Mouse (Mus musculus): ENCODE results near the gene Mrm2. TPM values are rescaled to one million over a fixed set of nuclear protein-coding genes. Genes with fewer than 3 reads are reported as not detected.

Gene Mrm2
- polyA plus RNA-seq, 1 experiment from 2014 or later = 19.5 TPM

DNA sequence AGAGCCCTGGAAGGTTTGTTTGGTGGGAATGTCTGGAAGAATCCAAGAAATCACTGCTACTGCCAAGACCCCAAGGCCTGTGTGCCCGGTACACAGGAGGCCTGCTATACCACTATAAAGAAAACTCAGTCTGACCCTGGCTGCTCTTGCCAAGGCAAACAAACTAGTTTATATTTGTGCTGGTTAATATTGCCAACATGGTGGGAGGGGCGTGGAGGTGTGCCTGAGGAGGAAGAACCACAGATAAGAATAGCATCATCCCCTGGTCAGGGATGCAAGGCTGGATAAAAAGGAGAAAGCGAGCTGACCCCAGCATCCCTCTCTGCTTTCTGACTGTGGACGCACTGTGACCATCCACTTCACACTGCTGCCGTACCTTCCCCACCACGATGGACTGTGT, 20.7 kb upstream of the Mrm2 start:
- 96% methylated on average over 6 of the region's 6 CpGs for WGBS
- no peak for DNase-seq (ENCODE audit: low spot score)
- H3K36me3 ChIP-seq (ENCODE audit: control insufficient read depth, insufficient read depth, low read length) = peaks cover 46% of the 10 kb centered on the region

DNA sequence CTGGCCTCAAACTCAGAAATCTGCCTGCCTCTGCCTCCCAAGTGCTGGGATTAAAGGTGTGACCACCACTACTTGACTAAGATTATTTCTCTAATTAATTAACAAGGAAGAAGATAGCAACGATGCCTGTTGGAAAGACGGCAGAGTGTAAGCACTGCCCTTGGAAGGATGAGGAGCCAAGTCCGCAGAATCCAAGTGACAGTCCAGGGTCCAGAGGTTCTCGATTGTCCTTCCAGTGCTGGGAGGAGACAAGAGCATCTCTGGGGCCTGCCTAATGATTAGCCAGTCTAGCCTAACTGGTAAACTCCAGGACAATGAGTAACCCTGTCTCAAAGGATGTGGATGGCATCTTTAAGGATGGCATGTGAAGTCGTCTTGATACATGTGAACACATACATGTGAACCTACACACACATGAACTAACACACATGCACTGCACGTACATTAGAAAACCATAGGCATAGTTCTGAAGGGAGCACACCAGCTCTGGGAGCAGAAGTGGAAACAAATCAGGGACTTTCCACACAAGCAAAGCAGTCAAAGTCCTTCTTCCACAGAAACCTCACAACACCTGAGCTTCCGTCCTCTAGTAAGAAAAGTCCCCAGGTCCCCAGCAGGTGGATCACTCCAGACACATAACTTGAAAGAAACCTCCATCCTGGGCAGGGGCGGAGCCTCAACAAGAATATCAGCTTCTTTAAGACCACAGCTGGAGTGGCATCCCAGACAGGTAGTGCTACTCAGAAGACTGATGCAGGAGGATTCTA, 19.2 kb upstream of the Mrm2 start:
- Histone ChIP-seq H3K36me3 (ENCODE audit: control insufficient read depth, insufficient read depth, low read length) (peaks cover 48% of the 10 kb centered on the region), H3K9ac (ENCODE audit: low read length) (no peak overlapping the region), H3K27me3 (replicated peaks; ENCODE audit: control insufficient read depth, insufficient read depth, low read length) (no peaks in the 10 kb centered on the region), H3K27ac (ENCODE audit: low read depth) (no peak overlapping the region), H3K4me3 (ENCODE audit: low read depth, low read length) (no peak overlapping the region), H3K4me1 (replicated peaks; ENCODE audit: control insufficient read depth, insufficient read depth, low read length) (no peaks in the 10 kb centered on the region), H3K4me2 (ENCODE audit: low read length) (no peak overlapping the region), H3K9me3 (ENCODE audit: control insufficient read depth, low read length) (no peaks in the 10 kb centered on the region)
- WGBS = 90% methylated on average over 8 of the region's 8 CpGs
- DNase-seq (ENCODE audit: low spot score) = no peak
- ATAC-seq (replicated peaks; ENCODE audit: low FRiP score, low TSS enrichment, low read depth) = no peak

More for the DNA sequence above, 20.7 kb upstream of the Mrm2 start:
- ATAC-seq (replicated peaks; ENCODE audit: low FRiP score, low TSS enrichment, low read depth) = no peak
- Histone ChIP-seq H3K27me3 (replicated peaks; ENCODE audit: control insufficient read depth, insufficient read depth, low read length) (no peaks in the 10 kb centered on the region), H3K9me3 (ENCODE audit: control insufficient read depth, low read length) (no peaks in the 10 kb centered on the region), H3K27ac (ENCODE audit: low read depth) (no peak overlapping the region), H3K9ac (ENCODE audit: low read length) (no peak overlapping the region), H3K4me2 (ENCODE audit: low read length) (no peak overlapping the region), H3K4me3 (ENCODE audit: low read depth, low read length) (no peak overlapping the region), H3K4me1 (replicated peaks; ENCODE audit: control insufficient read depth, insufficient read depth, low read length) (no peaks in the 10 kb centered on the region)

GRCm38 (mm10) chr5:140349882-140350281, 18.2 kb upstream of the Mrm2 start:
- Histone ChIP-seq H3K36me3 (ENCODE audit: control insufficient read depth, insufficient read depth, low read length) (peaks cover 57% of the 10 kb centered on the region), H3K4me3 (ENCODE audit: low read depth, low read length) (no peak overlapping the region), H3K27ac (ENCODE audit: low read depth) (no peak overlapping the region), H3K4me1 (replicated peaks; ENCODE audit: control insufficient read depth, insufficient read depth, low read length) (no peaks in the 10 kb centered on the region), H3K9me3 (ENCODE audit: control insufficient read depth, low read length) (no peaks in the 10 kb centered on the region), H3K9ac (ENCODE audit: low read length) (no peak overlapping the region), H3K27me3 (replicated peaks; ENCODE audit: control insufficient read depth, insufficient read depth, low read length) (no peaks in the 10 kb centered on the region), H3K4me2 (ENCODE audit: low read length) (no peak overlapping the region)
- DNase-seq (ENCODE audit: low spot score) (no peak), ATAC-seq (replicated peaks; ENCODE audit: low FRiP score, low TSS enrichment, low read depth) (no peak)
- 94% methylated on average over 9 of the region's 9 CpGs for WGBS

GRCm38 (mm10) chr5:140346050-140346449, 14.4 kb upstream of the Mrm2 start:
- Histone ChIP-seq H3K27me3 (replicated peaks; ENCODE audit: control insufficient read depth, insufficient read depth, low read length) (no peaks in the 10 kb centered on the region), H3K27ac (ENCODE audit: low read depth) (no peak overlapping the region), H3K4me1 (replicated peaks; ENCODE audit: control insufficient read depth, insufficient read depth, low read length) (no peaks in the 10 kb centered on the region), H3K9ac (ENCODE audit: low read length) (no peak overlapping the region), H3K9me3 (ENCODE audit: control insufficient read depth, low read length) (no peaks in the 10 kb centered on the region), H3K4me3 (ENCODE audit: low read depth, low read length) (no peak overlapping the region), H3K36me3 (ENCODE audit: control insufficient read depth, insufficient read depth, low read length) (peaks cover 35% of the 10 kb centered on the region), H3K4me2 (ENCODE audit: low read length) (no peak overlapping the region)
- DNase-seq (ENCODE audit: low spot score) (no peak), ATAC-seq (replicated peaks; ENCODE audit: low FRiP score, low TSS enrichment, low read depth) (no peak)
- WGBS = 69% methylated on average over 1 of the region's 1 CpGs

- Histone ChIP-seq H3K4me1 (replicated peaks; ENCODE audit: control insufficient read depth, insufficient read depth, low read length) (no peaks in the 10 kb centered on the region), H3K9ac (ENCODE audit: low read length) (no peak overlapping the region), H3K9me3 (ENCODE audit: control insufficient read depth, low read length) (no peaks in the 10 kb centered on the region), H3K27ac (ENCODE audit: low read depth) (no peak overlapping the region), H3K36me3 (ENCODE audit: control insufficient read depth, insufficient read depth, low read length) (peaks cover 36% of the 10 kb centered on the region), H3K4me2 (ENCODE audit: low read length) (no peak overlapping the region), H3K27me3 (replicated peaks; ENCODE audit: control insufficient read depth, insufficient read depth, low read length) (no peaks in the 10 kb centered on the region), H3K4me3 (ENCODE audit: low read depth, low read length) (no peak overlapping the region)
- WGBS = 92% methylated on average over 4 of the region's 4 CpGs
- ATAC-seq (replicated peaks; ENCODE audit: low FRiP score, low TSS enrichment, low read depth) (no peak), DNase-seq (ENCODE audit: low spot score) (no peak)
Observed at GRCm38 (mm10) chr5:140345244-140345643, 13.5 kb upstream of the Mrm2 start.

DNA sequence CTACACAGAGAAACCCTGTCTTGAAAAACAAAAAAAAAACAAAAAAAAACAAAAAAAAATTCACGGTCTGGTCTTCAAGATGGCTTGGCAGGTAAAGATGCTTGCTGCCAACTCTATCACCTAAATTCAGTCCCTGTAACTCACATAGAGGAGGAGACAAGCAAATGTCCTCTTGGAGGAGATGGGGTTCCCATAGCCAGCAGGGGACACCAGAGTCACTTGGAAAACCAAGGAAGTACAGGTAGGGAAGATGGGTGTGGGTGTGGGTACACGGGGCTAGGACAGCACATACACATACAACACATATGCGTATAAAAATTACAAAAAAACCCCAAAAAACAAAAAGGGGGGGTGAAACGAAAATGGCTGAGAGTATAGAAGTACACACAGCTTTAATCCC, 11.2 kb upstream of the Mrm2 start:
- no peaks in the 10 kb centered on the region for H3K27me3 ChIP-seq (replicated peaks; ENCODE audit: control insufficient read depth, insufficient read depth, low read length)
- DNase-seq (ENCODE audit: low spot score) (no peak), ATAC-seq (replicated peaks; ENCODE audit: low FRiP score, low TSS enrichment, low read depth) (no peak)
- H3K9ac ChIP-seq (ENCODE audit: low read length) = no peak overlapping the region
- H3K4me2 ChIP-seq (ENCODE audit: low read length) = no peak overlapping the region
- no peak overlapping the region for H3K4me3 ChIP-seq (ENCODE audit: low read depth, low read length)
- H3K9me3 ChIP-seq (ENCODE audit: control insufficient read depth, low read length) = no peaks in the 10 kb centered on the region
- no peak overlapping the region for H3K27ac ChIP-seq (ENCODE audit: low read depth)
- WGBS = 88% methylated on average over 4 of the region's 4 CpGs
- peaks cover 58% of the 10 kb centered on the region for H3K36me3 ChIP-seq (ENCODE audit: control insufficient read depth, insufficient read depth, low read length)
- H3K4me1 ChIP-seq (replicated peaks; ENCODE audit: control insufficient read depth, insufficient read depth, low read length) = no peaks in the 10 kb centered on the region

DNA sequence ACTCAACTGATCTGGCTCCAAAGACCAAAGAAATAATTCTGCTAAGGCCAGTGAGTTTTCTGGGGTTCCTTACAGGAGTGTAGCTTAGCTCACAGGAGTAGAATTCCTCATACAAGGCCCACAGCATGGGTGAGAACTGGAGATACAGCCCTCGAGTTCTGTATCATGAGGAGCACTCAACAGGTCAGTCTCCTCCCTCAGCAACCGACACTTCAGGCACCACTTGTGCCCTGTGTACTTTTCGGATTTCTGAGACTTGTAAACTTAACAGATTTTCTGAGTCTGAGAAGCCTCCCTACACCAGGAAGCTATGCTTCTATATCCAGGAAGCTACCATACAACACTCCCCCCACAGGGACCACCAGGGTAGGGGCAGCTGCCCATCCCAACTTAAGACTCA, 8.1 kb upstream of the Mrm2 start:
- no peak overlapping the region for H3K4me3 ChIP-seq (ENCODE audit: low read depth, low read length)
- H3K4me1 ChIP-seq (replicated peaks; ENCODE audit: control insufficient read depth, insufficient read depth, low read length) = no peaks in the 10 kb centered on the region
- no peak for ATAC-seq (replicated peaks; ENCODE audit: low FRiP score, low TSS enrichment, low read depth)
- H3K27me3 ChIP-seq (replicated peaks; ENCODE audit: control insufficient read depth, insufficient read depth, low read length) = no peaks in the 10 kb centered on the region
- no peak overlapping the region for H3K27ac ChIP-seq (ENCODE audit: low read depth)
- peaks cover 50% of the 10 kb centered on the region for H3K36me3 ChIP-seq (ENCODE audit: control insufficient read depth, insufficient read depth, low read length)
- no peak overlapping the region for H3K9ac ChIP-seq (ENCODE audit: low read length)
- DNase-seq (ENCODE audit: low spot score) = no peak
- no peak overlapping the region for H3K4me2 ChIP-seq (ENCODE audit: low read length)
- WGBS = 91% methylated on average over 3 of the region's 3 CpGs
- H3K9me3 ChIP-seq (ENCODE audit: control insufficient read depth, low read length) = no peaks in the 10 kb centered on the region

DNA sequence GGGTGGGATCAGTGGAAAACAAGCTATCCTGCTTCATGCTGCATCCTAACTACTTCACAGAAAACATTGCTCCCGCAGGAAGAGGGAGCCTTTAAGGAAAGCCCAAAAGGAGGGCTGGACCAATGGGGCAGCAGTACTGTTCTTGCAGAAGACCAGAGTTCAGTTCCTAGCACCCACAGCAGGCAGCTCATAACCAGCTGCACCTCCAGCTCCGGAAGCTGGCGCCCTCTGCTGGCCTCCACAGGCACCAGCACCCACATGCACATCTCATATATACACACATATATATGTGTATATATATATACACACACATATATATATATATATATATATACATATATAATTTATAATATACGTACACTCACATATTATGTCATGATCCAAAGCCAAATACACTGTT, 7.1 kb upstream of the Mrm2 start:
- Histone ChIP-seq H3K36me3 (ENCODE audit: control insufficient read depth, insufficient read depth, low read length) (peaks cover 49% of the 10 kb centered on the region), H3K9ac (ENCODE audit: low read length) (no peak overlapping the region), H3K4me3 (ENCODE audit: low read depth, low read length) (no peak overlapping the region), H3K9me3 (ENCODE audit: control insufficient read depth, low read length) (no peaks in the 10 kb centered on the region), H3K27ac (ENCODE audit: low read depth) (no peak overlapping the region), H3K4me2 (ENCODE audit: low read length) (no peak overlapping the region), H3K27me3 (replicated peaks; ENCODE audit: control insufficient read depth, insufficient read depth, low read length) (no peaks in the 10 kb centered on the region), H3K4me1 (replicated peaks; ENCODE audit: control insufficient read depth, insufficient read depth, low read length) (no peaks in the 10 kb centered on the region)
- ATAC-seq (replicated peaks; ENCODE audit: low FRiP score, low TSS enrichment, low read depth) (no peak), DNase-seq (ENCODE audit: low spot score) (no peak)
- WGBS = 92% methylated on average over 4 of the region's 4 CpGs

DNA sequence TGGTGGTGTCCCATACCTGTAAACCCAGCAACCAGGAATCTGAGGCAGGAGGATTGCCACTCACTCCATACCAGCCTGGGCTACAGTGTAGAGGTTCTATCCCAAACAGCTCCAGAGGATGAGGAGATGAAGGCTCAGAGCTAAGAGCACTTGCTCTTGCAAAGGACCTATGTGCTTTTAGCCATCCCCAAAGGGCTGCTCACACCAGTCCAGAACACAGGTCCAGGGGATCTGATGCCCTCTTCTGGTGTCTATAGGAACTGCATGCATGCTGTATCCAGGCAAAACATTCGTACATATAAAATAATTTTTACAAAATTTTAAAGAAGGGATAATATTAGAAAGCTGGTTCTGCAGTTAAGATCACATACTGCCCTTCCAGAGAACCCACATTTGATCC, 5.0 kb upstream of the Mrm2 start:
- Histone ChIP-seq H3K9me3 (ENCODE audit: control insufficient read depth, low read length) (no peaks in the 10 kb centered on the region), H3K9ac (ENCODE audit: low read length) (no peak overlapping the region), H3K4me2 (ENCODE audit: low read length) (no peak overlapping the region), H3K27ac (ENCODE audit: low read depth) (no peak overlapping the region), H3K27me3 (replicated peaks; ENCODE audit: control insufficient read depth, insufficient read depth, low read length) (no peaks in the 10 kb centered on the region), H3K4me3 (ENCODE audit: low read depth, low read length) (no peak overlapping the region), H3K36me3 (ENCODE audit: control insufficient read depth, insufficient read depth, low read length) (peaks cover 47% of the 10 kb centered on the region), H3K4me1 (replicated peaks; ENCODE audit: control insufficient read depth, insufficient read depth, low read length) (no peaks in the 10 kb centered on the region)
- 88% methylated on average over 1 of the region's 1 CpGs for WGBS
- ATAC-seq (replicated peaks; ENCODE audit: low FRiP score, low TSS enrichment, low read depth) = no peak
- peak; percentile 70 for DNase-seq (ENCODE audit: low spot score)
